Mouse (Mus musculus) heart, embryonic 16.5 days (tissue): ENCODE data around the gene Agtrap. TPM values are rescaled to one million over a fixed set of nuclear protein-coding genes. Genes with fewer than 3 reads are reported as not detected.
A peak's percentile ranks its signal among the peaks of the same experiment; 100 is the strongest.

Experiments
- ATAC-seq: fragments of 200-750 bp; cut with Nextera tagmentation; replicated peaks from 2 replicates; pipeline ENCODE4 v1.8.0; 2017; ENCODE audit warnings: moderate number of reproducible peaks; ENCODE audit not compliant: insufficient read depth, low FRiP score; ENCODE audit errors: extremely low read depth
- H3K27ac ChIP-seq: fragments of 300-500 bp; sonication (generic); 2 replicates; pipeline ENCODE4 v1.5.1; 2014; ENCODE audit warnings: mild to moderate bottlenecking, low read length, control low read depth, moderate library complexity
- H3K27me3 ChIP-seq: fragments of 300-500 bp; sonication (generic); 2 replicates; pipeline ENCODE4 v1.6.1; 2014; ENCODE audit warnings: low read length, mixed read lengths; ENCODE audit not compliant: control insufficient read depth, insufficient read depth
- H3K36me3 ChIP-seq: fragments of 300-500 bp; sonication (generic); 2 replicates; pipeline ENCODE4 v1.6.1; 2014; ENCODE audit not compliant: control insufficient read depth, insufficient read depth
- H3K4me1 ChIP-seq: fragments of 300-500 bp; sonication (generic); 2 replicates; pipeline ENCODE4 v1.6.1; 2014; ENCODE audit warnings: low read length, mixed read lengths; ENCODE audit not compliant: control insufficient read depth, insufficient read depth
- H3K4me2 ChIP-seq: fragments of 300-500 bp; sonication (generic); 2 replicates; pipeline ENCODE4 v1.6.1; 2014; ENCODE audit warnings: low read depth, mild to moderate bottlenecking, control low read depth, low read length
- H3K4me3 ChIP-seq: fragments of 300-500 bp; sonication (generic); 2 replicates; pipeline ENCODE4 v1.5.1; 2014; ENCODE audit warnings: mild to moderate bottlenecking, control low read depth, low read length
- H3K9ac ChIP-seq: fragments of 300-500 bp; sonication (generic); 2 replicates; pipeline ENCODE4 v1.6.1; 2014; ENCODE audit warnings: low read length, control low read depth
- H3K9me3 ChIP-seq: fragments of 300-500 bp; sonication (generic); replicated peaks from 2 replicates; pipeline ENCODE4 v1.6.1; 2016; ENCODE audit warnings: low read length; ENCODE audit not compliant: control insufficient read depth
- WGBS: fragments of 180-500 bp; shearing (Covaris S2); extraction: QIAGEN DNeasy Blood & Tissue Kit; methylation state at CpG from one replicate; pipeline ENCODE4 v1.1.7; 2014; 5-methylcytosine and 5-hydroxymethylcytosine counted together
- polyA plus RNA-seq: library from polyadenylated mRNA; unstranded; fragments of >200 nt; fragmentation: Nextera tagmentation; extraction: Ambion mirVana; gene quantifications from 2 replicates; pipeline ENCODE4 v1.2.1, GENCODE M21; 2015

The Agtrap gene
- polyA plus RNA-seq, 1 experiment from 2014 or later = 17.9 TPM

- no peak for ATAC-seq
- Histone ChIP-seq H3K27me3 (no peaks in the 10 kb centered on the region), H3K4me2 (0 out of 2 replicates have a peak overlapping the region, but pooled peaks have one; percentile 6), H3K9me3 (no peaks in the 10 kb centered on the region), H3K36me3 (peaks cover 19% of the 10 kb centered on the region; the same call in 1 of the 2 replicates), H3K4me3 (no peak overlapping the region), H3K4me1 (peaks cover 42% of the 10 kb centered on the region), H3K27ac (peak overlapping the region; percentile 30; the same call in 1 of the 2 replicates), H3K9ac (peak overlapping the region; percentile 31; the same call in 1 of the 2 replicates)
- WGBS = 49% methylated on average over 21 of the region's 21 CpGs
Measured at GRCm38 (mm10) chr4:148083176-148083899, 4.5 kb downstream of the Agtrap start.

- H3K9me3 ChIP-seq = no peaks in the 10 kb centered on the region
- peaks cover 19% of the 10 kb centered on the region; the same call in 1 of the 2 replicates for H3K36me3 ChIP-seq
- WGBS = 45% methylated on average over 12 of the region's 12 CpGs
- peaks cover 37% of the 10 kb centered on the region for H3K4me1 ChIP-seq
- peak; percentile 11; the same call in 1 of the 2 replicates for ATAC-seq
- no peak overlapping the region for H3K4me2 ChIP-seq
- no peak overlapping the region for H3K9ac ChIP-seq
- no peak overlapping the region for H3K4me3 ChIP-seq
- H3K27me3 ChIP-seq = no peaks in the 10 kb centered on the region
- peak overlapping the region; percentile 30; the same call in 1 of the 2 replicates for H3K27ac ChIP-seq
Measured at GRCm38 (mm10) chr4:148082257-148083044, 5.4 kb downstream of the Agtrap start.

DNA sequence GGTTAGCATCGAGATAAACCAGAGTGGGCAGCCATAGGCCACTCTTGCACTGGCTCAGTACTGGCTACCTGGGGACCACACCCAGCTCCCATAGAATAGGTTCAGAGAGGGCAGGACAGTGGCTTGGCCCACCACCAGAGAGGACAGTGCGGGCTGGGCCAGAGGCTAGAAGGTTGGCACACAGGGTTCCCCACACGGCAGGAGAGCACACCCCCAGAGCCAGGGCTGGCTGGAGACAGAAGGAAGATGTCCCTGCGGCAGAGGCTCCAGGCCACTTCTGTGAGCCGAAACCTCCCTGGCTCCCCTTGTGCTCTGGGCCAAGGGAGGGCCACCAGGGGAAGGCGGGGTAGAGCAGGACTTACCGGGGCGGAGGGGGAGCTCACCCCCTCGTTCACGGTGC lies 6.6 kb downstream of the Agtrap start:
- no peaks in the 10 kb centered on the region for H3K27me3 ChIP-seq
- no peak overlapping the region for H3K4me3 ChIP-seq
- 94% methylated on average over 10 of the region's 10 CpGs for WGBS
- no peak overlapping the region for H3K27ac ChIP-seq
- peaks cover 19% of the 10 kb centered on the region; the same call in 1 of the 2 replicates for H3K36me3 ChIP-seq
- no peaks in the 10 kb centered on the region for H3K9me3 ChIP-seq
- H3K4me1 ChIP-seq = peaks cover 27% of the 10 kb centered on the region
- no peak for ATAC-seq
- H3K9ac ChIP-seq = no peak overlapping the region
- no peak overlapping the region for H3K4me2 ChIP-seq

- H3K4me1 ChIP-seq = peaks cover 27% of the 10 kb centered on the region
- no peak overlapping the region for H3K4me3 ChIP-seq
- 93% methylated on average over 1 of the region's 1 CpGs for WGBS
- no peak overlapping the region for H3K4me2 ChIP-seq
- no peak overlapping the region for H3K9ac ChIP-seq
- no peaks in the 10 kb centered on the region for H3K27me3 ChIP-seq
- ATAC-seq = no peak
- H3K9me3 ChIP-seq = no peaks in the 10 kb centered on the region
- peaks cover 19% of the 10 kb centered on the region; the same call in 1 of the 2 replicates for H3K36me3 ChIP-seq
- H3K27ac ChIP-seq = no peak overlapping the region
Measured at GRCm38 (mm10) chr4:148080597-148080973, 7.2 kb downstream of the Agtrap start.

DNA sequence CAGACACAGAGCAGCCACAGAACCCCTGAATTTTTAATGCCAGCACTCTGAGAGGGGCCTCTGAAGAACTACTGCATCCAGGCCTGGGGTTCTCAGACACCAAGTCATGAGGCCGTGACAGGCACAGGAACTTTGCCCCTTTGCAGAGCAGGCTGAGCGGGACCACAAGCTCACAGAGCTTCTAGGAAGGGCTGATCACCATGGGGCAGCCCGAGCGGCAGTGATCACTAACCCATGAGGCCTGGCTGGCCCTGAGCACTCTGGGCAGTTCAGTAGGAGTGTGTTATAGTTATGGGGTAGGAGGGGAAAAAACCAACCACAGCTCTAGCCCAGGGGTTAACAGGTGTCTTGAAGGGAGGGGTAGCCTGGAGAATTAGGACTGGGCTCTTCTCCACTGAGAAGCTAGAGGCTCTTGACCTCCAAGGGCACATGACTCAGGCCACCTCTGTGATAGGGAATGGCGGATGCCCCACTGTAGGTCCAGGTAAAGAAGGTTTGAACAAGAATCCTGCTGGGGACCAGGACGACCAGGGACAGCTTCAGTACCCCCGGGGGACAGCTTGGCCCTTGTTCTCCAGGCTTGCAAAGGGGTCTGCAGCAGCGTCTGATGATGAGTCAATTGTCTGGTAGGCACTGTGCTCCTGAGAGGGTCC lies 7.8 kb downstream of the Agtrap start:
- peaks cover 19% of the 10 kb centered on the region; the same call in 1 of the 2 replicates for H3K36me3 ChIP-seq
- peaks cover 23% of the 10 kb centered on the region for H3K4me1 ChIP-seq
- no peak overlapping the region for H3K9ac ChIP-seq
- ATAC-seq = no peak
- H3K9me3 ChIP-seq = no peaks in the 10 kb centered on the region
- no peak overlapping the region for H3K27ac ChIP-seq
- no peak overlapping the region for H3K4me3 ChIP-seq
- WGBS = 85% methylated on average over 8 of the region's 8 CpGs
- no peaks in the 10 kb centered on the region for H3K27me3 ChIP-seq
- H3K4me2 ChIP-seq = no peak overlapping the region

- Histone ChIP-seq H3K4me1 (peaks cover 19% of the 10 kb centered on the region), H3K4me3 (no peak overlapping the region), H3K27me3 (no peaks in the 10 kb centered on the region), H3K9ac (no peak overlapping the region), H3K9me3 (no peaks in the 10 kb centered on the region), H3K4me2 (no peak overlapping the region), H3K27ac (no peak overlapping the region), H3K36me3 (peaks cover 19% of the 10 kb centered on the region; the same call in 1 of the 2 replicates)
- WGBS = 61% methylated on average over 6 of the region's 6 CpGs
- ATAC-seq = no peak
Measured at GRCm38 (mm10) chr4:148079212-148079611, 8.6 kb downstream of the Agtrap start.

- Histone ChIP-seq H3K4me1 (peaks cover 3% of the 10 kb centered on the region; the same call in 1 of the 2 replicates), H3K9me3 (no peaks in the 10 kb centered on the region), H3K4me2 (no peak overlapping the region), H3K27me3 (no peaks in the 10 kb centered on the region), H3K9ac (no peak overlapping the region), H3K36me3 (peaks cover 14% of the 10 kb centered on the region; the same call in 1 of the 2 replicates), H3K27ac (no peak overlapping the region), H3K4me3 (no peak overlapping the region)
- no peak for ATAC-seq
- 80% methylated on average over 6 of the region's 6 CpGs for WGBS
Measured at GRCm38 (mm10) chr4:148075881-148076280, 11.9 kb downstream of the Agtrap start.

- Histone ChIP-seq H3K36me3 (peaks cover 11% of the 10 kb centered on the region; the same call in 1 of the 2 replicates), H3K27ac (no peak overlapping the region), H3K9ac (peak overlapping the region; percentile 5), H3K4me2 (peak overlapping the region; percentile 58), H3K9me3 (no peaks in the 10 kb centered on the region), H3K4me3 (peak overlapping the region; percentile 43), H3K4me1 (peaks cover 3% of the 10 kb centered on the region; the same call in 1 of the 2 replicates), H3K27me3 (no peaks in the 10 kb centered on the region)
- ATAC-seq = 0 out of 2 replicates have a peak, but pooled peaks have one; percentile 15
- 25% methylated on average over 21 of the region's 21 CpGs for WGBS
Measured at GRCm38 (mm10) chr4:148075259-148075658, 12.6 kb downstream of the Agtrap start.
